Mouse (Mus musculus) liver, adult 2 months (tissue): ENCODE results near the gene Tff1. TPM values are rescaled to one million over a fixed set of nuclear protein-coding genes. Genes with fewer than 3 reads are reported as not detected.

Experiments used
- DNase-seq: peaks from one replicate; pipeline ENCODE4 v3.0.0-alpha.2; 2011; ENCODE audit warnings: low read depth, low spot score; ENCODE audit errors: extremely low read depth
- H3K27ac ChIP-seq: fragments of 200-500 bp; replicated peaks from 2 replicates; pipeline ENCODE4 v1.5.1; 2012; ENCODE audit warnings: low read depth, mild to moderate bottlenecking, control low read depth, inconsistent platforms, low read length; ENCODE audit not compliant: insufficient read depth
- H3K27me3 ChIP-seq: fragments of 200-500 bp; 2 replicates; pipeline ENCODE4 v1.6.1; 2012; ENCODE audit warnings: mild to moderate bottlenecking, moderate library complexity, low read length, inconsistent platforms; ENCODE audit not compliant: control insufficient read depth, insufficient read depth
- H3K36me3 ChIP-seq: fragments of 200-500 bp; 2 replicates; pipeline ENCODE4 v1.6.1; 2012; ENCODE audit warnings: low read length, inconsistent platforms; ENCODE audit not compliant: control insufficient read depth, insufficient read depth
- H3K4me1 ChIP-seq: fragments of 200-500 bp; 2 replicates; pipeline ENCODE4 v1.6.1; 2011; ENCODE audit warnings: low read length; ENCODE audit not compliant: control insufficient read depth, insufficient read depth
- H3K4me3 ChIP-seq: fragments of 200-500 bp; 2 replicates; pipeline ENCODE4 v1.5.1; 2011; ENCODE audit warnings: low read depth, mild to moderate bottlenecking, control low read depth, low read length, moderate library complexity; ENCODE audit not compliant: insufficient read depth
- H3K79me2 ChIP-seq: fragments of 200-500 bp; 2 replicates; pipeline ENCODE4 v1.6.1; 2012; ENCODE audit warnings: inconsistent platforms, mild to moderate bottlenecking, low read length, moderate library complexity; ENCODE audit not compliant: control insufficient read depth, insufficient read depth
- H3K9ac ChIP-seq: fragments of 200-500 bp; 2 replicates; pipeline ENCODE4 v1.6.1; 2012; ENCODE audit warnings: low read depth, mild to moderate bottlenecking, control low read depth, inconsistent platforms, low read length
- CTCF ChIP-seq: fragments of 200-500 bp; IDR thresholded peaks from 2 replicates; pipeline ENCODE4 v1.5.1; 2011; ENCODE audit warnings: low read depth, low read length, control low read depth
- POLR2A ChIP-seq: fragments of 200-500 bp; IDR thresholded peaks from 2 replicates; pipeline ENCODE4 v1.6.1; 2011; ENCODE audit warnings: low read length, control low read depth; ENCODE audit not compliant: insufficient read depth; ENCODE audit errors: extremely low read depth
- whole genome bisulfite sequencing: fragments of 180-500 bp; shearing (Covaris S2); methylation state at CpG from one replicate; pipeline ENCODE4 v1.1.7; 2018; 5-methylcytosine and 5-hydroxymethylcytosine counted together
- polyA plus RNA-seq: library from polyadenylated mRNA; depleted of rRNA; stranded (reverse); fragments of >200 nt; gene quantifications from 2 replicates; pipeline ENCODE4 v1.2.3, GENCODE M21; 2012
- total RNA-seq: library from RNA; depleted of rRNA; stranded (reverse); fragments of >200 nt; gene quantifications from 2 replicates; pipeline ENCODE4 v1.2.3, GENCODE M21; 2014

Gene Tff1
- total and polyA plus RNA-seq, 2 experiments = 0.13 TPM; not detected in 1

DNA sequence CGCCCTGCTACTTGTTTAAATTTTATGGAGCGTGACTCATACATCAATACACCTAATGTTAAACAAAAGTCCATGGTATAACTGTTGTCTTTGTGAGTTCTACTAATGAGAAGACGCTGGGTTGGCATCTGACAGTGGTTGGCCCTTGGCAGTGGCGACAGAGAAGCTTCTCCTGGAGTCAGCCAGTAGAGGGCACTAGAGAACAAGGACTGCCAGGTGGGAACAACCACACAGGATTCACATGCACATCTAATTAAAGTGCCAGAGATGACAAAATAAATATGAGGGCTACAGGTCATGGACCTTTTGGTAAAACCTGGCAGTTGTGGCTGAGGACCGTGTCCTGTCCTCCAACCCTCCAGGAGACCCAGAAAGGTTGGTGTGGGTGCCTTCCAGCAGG, 26.7 kb downstream of the Tff1 start:
- TF ChIP-seq CTCF = peak; percentile 88
- no peak for TF ChIP-seq POLR2A
- no peaks in the 10 kb centered on the region for H3K27me3 ChIP-seq
- H3K79me2 ChIP-seq = no peaks in the 10 kb centered on the region
- DNase-seq = peak; percentile 86
- no peak overlapping the region for H3K9ac ChIP-seq
- H3K4me1 ChIP-seq = peaks cover 5% of the 10 kb centered on the region; the same call in 1 of the 2 replicates
- H3K27ac ChIP-seq = no peak overlapping the region
- no peak overlapping the region for H3K4me3 ChIP-seq
- H3K36me3 ChIP-seq = no peaks in the 10 kb centered on the region
- 16% methylated on average over 5 of the region's 5 CpGs for WGBS

DNA sequence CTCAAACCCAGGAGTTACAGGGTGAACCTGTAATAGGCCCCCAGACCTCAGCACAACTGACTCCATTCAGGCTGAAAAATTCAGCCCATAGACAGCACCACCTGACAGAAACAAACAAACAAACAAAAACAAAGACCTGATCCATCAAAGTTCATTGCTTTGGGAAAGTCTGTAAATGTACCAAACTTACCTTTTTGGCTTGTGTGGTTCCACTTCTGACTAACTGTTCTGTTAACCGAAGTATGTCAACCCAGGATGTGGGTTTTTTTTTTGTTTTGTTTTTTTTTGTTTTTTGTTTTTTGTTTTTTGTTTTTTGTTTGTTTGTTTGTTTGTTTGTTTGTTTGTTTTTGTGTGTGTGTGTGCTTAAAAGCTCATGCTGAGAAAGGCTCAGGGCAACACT, 28.3 kb downstream of the Tff1 start:
- no peaks in the 10 kb centered on the region for H3K79me2 ChIP-seq
- WGBS = 92% methylated on average over 1 of the region's 1 CpGs
- no peak for TF ChIP-seq CTCF
- TF ChIP-seq POLR2A = no peak

DNA sequence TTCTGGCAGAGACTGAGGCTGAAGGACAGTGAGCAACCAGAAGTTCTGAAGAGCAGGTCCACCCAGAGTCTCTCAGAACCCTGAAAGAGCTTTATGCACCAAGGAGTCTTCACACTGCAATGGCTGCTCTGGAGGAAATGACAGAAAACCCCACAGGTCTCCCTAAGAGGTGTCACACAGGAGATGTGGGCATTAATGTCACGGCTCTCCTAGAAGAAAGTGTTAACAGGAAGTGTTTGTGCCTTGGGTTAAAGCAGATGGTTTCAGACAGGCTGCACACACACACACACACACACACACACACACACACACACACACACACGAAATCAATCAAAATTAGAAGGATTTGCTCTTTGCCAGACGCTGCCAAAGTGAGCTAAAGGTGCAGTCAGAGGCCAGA, 28.8 kb downstream of the Tff1 start:
- DNase-seq = no peak
- TF ChIP-seq CTCF = no peak
- no peaks in the 10 kb centered on the region for H3K27me3 ChIP-seq
- H3K9ac ChIP-seq = no peak overlapping the region
- H3K79me2 ChIP-seq = no peaks in the 10 kb centered on the region
- H3K4me1 ChIP-seq = peaks cover 7% of the 10 kb centered on the region; the same call in 1 of the 2 replicates
- no peak overlapping the region for H3K4me3 ChIP-seq
- no peaks in the 10 kb centered on the region for H3K36me3 ChIP-seq
- no peak overlapping the region for H3K27ac ChIP-seq
- whole genome bisulfite sequencing = 48% methylated on average over 3 of the region's 3 CpGs

More for the DNA sequence above, 28.3 kb downstream of the Tff1 start:
- Histone ChIP-seq H3K27me3 (no peaks in the 10 kb centered on the region), H3K4me1 (peaks cover 7% of the 10 kb centered on the region; the same call in 1 of the 2 replicates), H3K4me3 (no peak overlapping the region), H3K27ac (no peak overlapping the region), H3K9ac (no peak overlapping the region), H3K36me3 (no peaks in the 10 kb centered on the region)
- DNase-seq = no peak

DNA sequence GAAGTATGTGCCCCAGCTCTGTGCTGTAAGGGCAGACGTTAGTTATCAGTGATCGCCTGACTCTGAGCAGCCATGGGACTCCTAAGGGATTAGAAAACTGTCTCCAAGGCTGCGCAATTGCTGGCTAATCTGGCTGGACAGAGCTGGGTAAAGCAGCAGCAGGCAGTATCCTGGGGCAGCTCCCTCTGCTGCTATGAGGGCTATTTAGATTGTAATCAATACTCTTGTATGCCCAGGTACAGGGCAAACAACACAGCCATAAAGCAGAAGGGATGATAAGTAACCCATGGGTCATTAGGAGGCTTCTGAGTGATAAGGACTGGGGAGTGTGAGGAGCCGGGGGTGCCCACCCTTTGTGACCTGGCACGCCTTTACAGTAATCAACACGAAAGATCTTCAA, 30.2 kb downstream of the Tff1 start:
- no peak overlapping the region for H3K9ac ChIP-seq

DNA sequence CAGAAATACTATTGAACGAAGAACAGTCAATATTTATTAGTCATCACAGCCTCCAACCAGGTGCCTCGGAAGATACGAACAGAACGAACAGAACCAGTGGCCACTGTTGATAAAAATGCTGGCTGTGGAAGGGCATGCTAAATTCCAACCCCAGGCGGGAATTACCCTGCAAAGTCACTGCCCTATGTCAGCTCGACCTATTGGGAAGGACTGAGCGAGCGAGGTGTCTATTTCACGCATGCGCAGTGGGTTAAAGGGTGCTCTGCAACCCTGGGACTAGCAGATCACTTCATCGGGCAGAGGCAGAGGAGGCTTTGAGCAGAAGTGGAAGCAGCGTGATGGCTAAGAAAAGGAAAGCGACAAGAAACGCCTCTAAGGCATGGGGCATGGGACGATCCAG, 31.3 kb downstream of the Tff1 start:
- WGBS = 16% methylated on average over 15 of the region's 15 CpGs
- H3K4me3 ChIP-seq = no peak overlapping the region
- no peak overlapping the region for H3K9ac ChIP-seq
- H3K4me1 ChIP-seq = peaks cover 7% of the 10 kb centered on the region; the same call in 1 of the 2 replicates
- no peaks in the 10 kb centered on the region for H3K27me3 ChIP-seq
- no peaks in the 10 kb centered on the region for H3K79me2 ChIP-seq
- TF ChIP-seq POLR2A (no peak), CTCF (no peak)
- DNase-seq = peak; percentile 89
- H3K27ac ChIP-seq = peak overlapping the region; percentile 42; the same call in 1 of the 2 replicates
- no peaks in the 10 kb centered on the region for H3K36me3 ChIP-seq

More for the DNA sequence above, 30.2 kb downstream of the Tff1 start:
- Histone ChIP-seq H3K27me3 (no peaks in the 10 kb centered on the region), H3K36me3 (no peaks in the 10 kb centered on the region), H3K79me2 (no peaks in the 10 kb centered on the region), H3K4me1 (peaks cover 7% of the 10 kb centered on the region; the same call in 1 of the 2 replicates), H3K4me3 (no peak overlapping the region), H3K27ac (no peak overlapping the region)
- 40% methylated on average over 6 of the region's 6 CpGs for WGBS
- DNase-seq = no peak
- TF ChIP-seq CTCF (no peak), POLR2A (no peak)

DNA sequence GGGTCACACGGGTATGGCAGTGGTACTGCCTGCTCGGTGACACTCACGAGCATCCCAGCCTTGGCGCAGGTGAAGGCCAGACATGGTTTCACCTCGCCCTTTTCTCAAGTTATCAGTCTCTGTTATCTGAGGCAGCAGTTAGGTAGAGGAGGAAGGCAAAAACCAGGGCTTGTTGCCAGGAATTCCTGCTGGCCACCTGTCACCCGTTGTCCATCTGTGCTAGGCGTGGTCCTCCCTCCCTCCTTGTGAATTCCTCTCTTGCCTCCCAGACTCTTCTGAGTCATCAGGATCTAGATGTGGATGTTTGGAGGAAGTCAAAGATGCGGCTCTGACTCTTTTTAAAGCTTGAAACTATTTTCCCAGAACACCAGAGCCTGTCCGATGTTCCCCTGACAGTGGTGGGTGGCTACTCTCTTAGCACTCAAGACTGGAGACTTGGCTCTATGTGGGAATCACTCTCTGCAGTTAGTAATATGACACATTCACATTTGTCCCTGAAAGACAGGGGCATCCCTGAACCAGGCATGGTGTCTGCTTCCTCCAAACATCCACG, 33.7 kb downstream of the Tff1 start:
- no peaks in the 10 kb centered on the region for H3K27me3 ChIP-seq
- H3K4me3 ChIP-seq = no peak overlapping the region
- H3K4me1 ChIP-seq = peaks cover 7% of the 10 kb centered on the region; the same call in 1 of the 2 replicates
- TF ChIP-seq POLR2A (no peak), CTCF (no peak)
- H3K36me3 ChIP-seq = no peaks in the 10 kb centered on the region
- 80% methylated on average over 10 of the region's 10 CpGs for WGBS
- H3K9ac ChIP-seq = no peak overlapping the region
- no peak for DNase-seq
- no peaks in the 10 kb centered on the region for H3K79me2 ChIP-seq
- no peak overlapping the region for H3K27ac ChIP-seq
